Mouse (Mus musculus) embryonic facial prominence, embryonic 14.5 days (tissue): Measurements from ENCODE around the gene Tmc2. TPM values are rescaled to one million over a fixed set of nuclear protein-coding genes. Genes with fewer than 3 reads are reported as not detected.

ENCODE experiments used
- ATAC-seq: fragments of 200-750 bp; cut with Nextera tagmentation; 2 replicates; pipeline ENCODE4 v1.8.0; 2017; ENCODE audit warnings: low read depth, moderate number of reproducible peaks, moderate TSS enrichment
- DNase-seq: peaks from one replicate; pipeline ENCODE4 v3.0.0-alpha.2; 2015; ENCODE audit warnings: low spot score
- H3K27ac ChIP-seq: fragments of 300-500 bp; sonication (generic); replicated peaks from 2 replicates; pipeline ENCODE4 v1.5.1; 2014; ENCODE audit warnings: low read depth, mild to moderate bottlenecking, low read length, moderate library complexity
- H3K27me3 ChIP-seq: fragments of 300-500 bp; sonication (generic); replicated peaks from 2 replicates; pipeline ENCODE4 v1.6.1; 2014; ENCODE audit warnings: low read length; ENCODE audit not compliant: control insufficient read depth, insufficient read depth
- H3K36me3 ChIP-seq: fragments of 300-500 bp; sonication (generic); 2 replicates; pipeline ENCODE4 v1.6.1; 2014; ENCODE audit warnings: low read length, mixed read lengths; ENCODE audit not compliant: control insufficient read depth, insufficient read depth
- H3K4me1 ChIP-seq: fragments of 300-500 bp; sonication (generic); 2 replicates; pipeline ENCODE4 v1.6.1; 2014; ENCODE audit warnings: antibody characterized with exemption, low read length; ENCODE audit not compliant: control insufficient read depth, insufficient read depth
- H3K4me2 ChIP-seq: fragments of 300-500 bp; sonication (generic); 2 replicates; pipeline ENCODE4 v1.6.1; 2014; ENCODE audit warnings: low read depth, mild to moderate bottlenecking, low read length, moderate library complexity, mixed read lengths
- H3K4me3 ChIP-seq: fragments of 300-500 bp; sonication (generic); 2 replicates; pipeline ENCODE4 v1.5.1; 2014; ENCODE audit warnings: low read depth, mild to moderate bottlenecking, low read length
- H3K9ac ChIP-seq: fragments of 300-500 bp; sonication (generic); 2 replicates; pipeline ENCODE4 v1.6.1; 2014; ENCODE audit warnings: low read depth, mild to moderate bottlenecking, low read length, moderate library complexity, mixed read lengths
- H3K9me3 ChIP-seq: fragments of 300-500 bp; sonication (generic); 2 replicates; pipeline ENCODE4 v1.6.1; 2016; ENCODE audit warnings: low read length; ENCODE audit not compliant: control insufficient read depth
- WGBS: fragments of 180-500 bp; shearing (Covaris S2); extraction: QIAGEN DNeasy Blood & Tissue Kit; methylation state at CpG from one replicate; pipeline ENCODE4 v1.1.7; 2014; 5-methylcytosine and 5-hydroxymethylcytosine counted together
- polyA plus RNA-seq: library from polyadenylated mRNA; unstranded; fragments of >200 nt; fragmentation: Nextera tagmentation; extraction: Ambion mirVana; gene quantifications from 2 replicates; pipeline ENCODE4 v1.2.1, GENCODE M21; 2014

The Tmc2 gene
- polyA plus RNA-seq, result not detected in 2 replicates

DNA sequence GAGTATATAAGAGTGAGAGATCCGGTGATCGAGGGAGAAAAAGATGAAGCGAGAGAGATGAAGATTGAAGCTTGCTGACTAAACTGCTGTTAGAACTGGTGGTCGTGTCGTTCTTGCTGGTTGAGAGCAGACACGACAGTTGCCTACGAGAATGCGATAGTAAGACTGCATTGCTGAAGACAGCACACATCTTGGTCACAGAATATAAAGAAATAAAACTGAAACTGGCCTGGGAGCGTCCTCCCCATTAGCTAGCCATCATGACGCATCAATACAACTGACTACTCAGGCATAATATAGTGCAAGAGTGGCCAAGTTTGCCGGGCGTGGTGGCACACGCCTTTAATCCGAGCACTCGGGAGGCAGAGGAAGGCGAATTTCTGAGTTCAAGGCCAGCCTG, at the start of gene Tmc2:
Tmc2 (plus strand) TSS at position 301 of the 400 bp plus-strand sequence.
- Histone ChIP-seq H3K9me3 (peaks cover 7% of the 10 kb centered on the region; the same call in 1 of the 2 replicates), H3K27me3 (no peaks in the 10 kb centered on the region), H3K4me3 (no peak within 1 kb of the TSS), H3K4me1 (no peaks in the 10 kb centered on the region), H3K36me3 (no peaks in the 10 kb centered on the region), H3K9ac (no peak within 1 kb of the TSS), H3K4me2 (no peak within 1 kb of the TSS), H3K27ac (no peak within 1 kb of the TSS)
- ATAC-seq (no peak), DNase-seq (no peak)
- WGBS, result 93% methylated on average over 16 of the region's 16 CpGs

- H3K4me1 ChIP-seq, result no peaks in the 10 kb centered on the region
- no peaks in the 10 kb centered on the region for H3K9me3 ChIP-seq
- no peak overlapping the region for H3K4me2 ChIP-seq
- ATAC-seq (no peak), DNase-seq (no peak)
- H3K36me3 ChIP-seq, result no peaks in the 10 kb centered on the region
- no peak overlapping the region for H3K27ac ChIP-seq
- no peak overlapping the region for H3K9ac ChIP-seq
- WGBS, result 62% methylated on average over 5 of the region's 5 CpGs
- H3K27me3 ChIP-seq, result no peaks in the 10 kb centered on the region
- H3K4me3 ChIP-seq, result no peak overlapping the region
These were observed 48.8 kb upstream of the Tmc2 start for GRCm38 (mm10) chr2:130146089-130146668.

- Histone ChIP-seq H3K9ac (no peak overlapping the region), H3K4me1 (no peaks in the 10 kb centered on the region), H3K27me3 (no peaks in the 10 kb centered on the region), H3K27ac (no peak overlapping the region), H3K4me3 (no peak overlapping the region), H3K9me3 (no peaks in the 10 kb centered on the region), H3K4me2 (no peak overlapping the region), H3K36me3 (no peaks in the 10 kb centered on the region)
- no peak for DNase-seq
- WGBS, result 74% methylated on average over 2 of the region's 3 CpGs
- ATAC-seq, result no peak
These were observed 39.8 kb upstream of the Tmc2 start for GRCm38 (mm10) chr2:130155171-130155570.

DNA sequence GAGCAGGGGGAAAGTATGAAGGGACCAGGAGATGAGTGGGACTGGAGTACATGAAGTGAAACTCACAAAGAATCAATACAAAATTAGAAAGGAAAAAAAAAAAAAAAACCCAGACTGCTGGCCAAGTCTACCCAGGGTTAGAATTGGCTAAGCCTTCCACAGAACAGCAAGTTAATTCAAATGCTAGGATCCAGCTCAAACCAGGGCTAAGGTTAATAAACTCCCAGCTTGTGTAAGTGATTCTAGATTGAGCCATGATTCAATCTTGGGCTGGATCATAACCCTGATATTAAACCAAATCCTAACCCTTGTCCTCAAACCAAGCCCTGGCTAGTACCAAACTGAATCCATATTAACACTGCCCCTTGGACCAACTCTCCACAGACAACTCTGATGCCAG, 39.1 kb upstream of the Tmc2 start:
- Histone ChIP-seq H3K9ac (no peak overlapping the region), H3K9me3 (no peaks in the 10 kb centered on the region), H3K4me1 (no peaks in the 10 kb centered on the region), H3K4me3 (no peak overlapping the region), H3K36me3 (no peaks in the 10 kb centered on the region), H3K27ac (no peak overlapping the region), H3K4me2 (no peak overlapping the region), H3K27me3 (no peaks in the 10 kb centered on the region)
- ATAC-seq (no peak), DNase-seq (no peak)

DNA sequence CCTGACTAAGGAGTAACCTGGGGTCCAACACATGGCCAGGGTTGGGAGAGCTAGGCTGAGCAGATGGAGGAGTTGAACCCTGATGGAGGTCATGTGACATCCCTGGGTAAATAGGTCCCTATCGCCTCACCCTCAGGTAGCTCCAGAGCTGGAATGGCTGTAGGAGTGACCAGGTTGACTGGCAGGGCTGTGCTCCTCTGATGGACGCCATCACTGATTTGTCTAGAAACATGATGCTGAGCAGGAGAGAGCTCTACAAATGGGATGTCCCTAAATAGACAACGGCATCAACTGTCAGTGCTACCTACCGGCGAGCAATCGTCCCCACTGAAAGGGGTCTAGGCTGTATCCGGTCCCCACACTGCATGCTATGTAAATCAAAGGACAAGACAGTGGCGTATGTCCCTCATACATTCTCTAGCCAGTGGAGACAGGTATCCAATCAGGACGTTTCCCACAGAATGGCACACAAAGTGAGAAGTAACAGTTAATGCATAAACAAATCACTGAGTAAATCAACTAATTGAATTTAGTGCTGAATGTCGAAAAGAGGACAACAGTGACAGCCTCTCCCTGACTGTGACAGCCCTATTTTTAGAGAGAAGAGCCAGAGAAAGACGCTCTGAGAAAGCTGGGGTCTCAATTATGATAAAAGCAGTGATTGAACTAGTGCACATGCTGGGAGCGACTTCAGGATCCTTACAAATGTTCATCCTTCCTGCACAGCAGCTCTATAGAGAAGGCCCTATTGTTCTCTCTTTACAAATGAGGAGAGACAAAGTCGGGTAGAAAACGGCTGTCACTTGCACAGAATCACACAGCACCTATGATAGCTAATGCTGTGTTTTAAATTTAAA, 37.5 kb upstream of the Tmc2 start:
- no peaks in the 10 kb centered on the region for H3K27me3 ChIP-seq
- H3K4me3 ChIP-seq, result no peak overlapping the region
- no peak overlapping the region for H3K4me2 ChIP-seq
- no peaks in the 10 kb centered on the region for H3K36me3 ChIP-seq
- H3K9me3 ChIP-seq, result no peaks in the 10 kb centered on the region
- H3K27ac ChIP-seq, result no peak overlapping the region
- 69% methylated on average over 14 of the region's 14 CpGs for WGBS
- no peak for ATAC-seq
- H3K4me1 ChIP-seq, result no peaks in the 10 kb centered on the region
- DNase-seq, result no peak
- no peak overlapping the region for H3K9ac ChIP-seq

DNA sequence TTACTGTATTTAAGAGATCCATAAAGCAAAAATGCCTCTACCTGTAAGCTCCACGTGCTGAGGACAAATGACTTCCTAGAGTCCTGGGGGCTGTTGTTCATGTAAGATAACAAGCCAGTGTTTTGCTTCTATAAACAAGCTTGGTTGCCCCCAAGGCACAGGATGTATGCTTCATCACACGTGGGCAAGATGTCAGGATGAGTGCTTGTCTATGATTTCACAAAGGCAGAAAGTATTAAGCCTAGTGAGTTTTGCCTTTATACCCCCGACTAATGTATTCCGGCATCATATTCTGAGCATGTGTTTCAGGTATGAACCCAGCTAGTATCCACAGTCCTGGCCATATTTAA, 36.9 kb upstream of the Tmc2 start:
- no peaks in the 10 kb centered on the region for H3K27me3 ChIP-seq
- H3K4me1 ChIP-seq, result no peaks in the 10 kb centered on the region
- DNase-seq, result peak; percentile 4
- no peak overlapping the region for H3K9ac ChIP-seq
- ATAC-seq, result no peak
- no peak overlapping the region for H3K4me2 ChIP-seq
- no peaks in the 10 kb centered on the region for H3K9me3 ChIP-seq
- no peak overlapping the region for H3K27ac ChIP-seq
- H3K36me3 ChIP-seq, result no peaks in the 10 kb centered on the region
- H3K4me3 ChIP-seq, result no peak overlapping the region
- WGBS, result 45% methylated on average over 4 of the region's 4 CpGs

GRCm38 (mm10) chr2:130162701-130163100, 32.3 kb upstream of the Tmc2 start:
- Histone ChIP-seq H3K27ac (no peak overlapping the region), H3K4me3 (no peak overlapping the region), H3K36me3 (0 out of 2 replicates have a peak, but pooled peaks cover 14% of the 10 kb centered on the region), H3K4me1 (no peaks in the 10 kb centered on the region), H3K9me3 (no peaks in the 10 kb centered on the region), H3K4me2 (no peak overlapping the region), H3K9ac (no peak overlapping the region), H3K27me3 (no peaks in the 10 kb centered on the region)
- WGBS, result 72% methylated on average over 5 of the region's 5 CpGs
- DNase-seq, result no peak
- ATAC-seq, result no peak

- no peak overlapping the region for H3K4me3 ChIP-seq
- H3K9ac ChIP-seq, result no peak overlapping the region
- 68% methylated on average over 9 of the region's 9 CpGs for WGBS
- peaks cover 48% of the 10 kb centered on the region for H3K36me3 ChIP-seq
- H3K9me3 ChIP-seq, result no peaks in the 10 kb centered on the region
- DNase-seq, result peak; percentile 56
- H3K27me3 ChIP-seq, result no peaks in the 10 kb centered on the region
- no peak overlapping the region for H3K4me2 ChIP-seq
- H3K27ac ChIP-seq, result no peak overlapping the region
- ATAC-seq, result peak; percentile 50
- H3K4me1 ChIP-seq, result no peaks in the 10 kb centered on the region
These were observed 28.4 kb upstream of the Tmc2 start for GRCm38 (mm10) chr2:130166311-130167214.
